Mouse (Mus musculus): ENCODE data around the gene Wdr17.
"Not testable (repeated sequence)": the region's sequence is repeated elsewhere in the genome, so short reads cannot be mapped to it uniquely, and the experiment has no call there.

Gene Wdr17

GRCm38 (mm10) chr8:54791858-54792698 is 94.9 kb downstream of the Wdr17 start:
- no peak for DNase-seq

- peak; percentile 87 for DNase-seq
These were observed 106.6 kb downstream of the Wdr17 start for GRCm38 (mm10) chr8:54780134-54780942.

- peak; percentile 66 for DNase-seq
These were observed 107.5 kb downstream of the Wdr17 start for GRCm38 (mm10) chr8:54779317-54780133.

- DNase-seq = no peak
These were observed 110.0 kb downstream of the Wdr17 start for GRCm38 (mm10) chr8:54777012-54777411.

- DNase-seq = peak; percentile 6
These were observed 110.7 kb downstream of the Wdr17 start for GRCm38 (mm10) chr8:54776241-54776640.

- DNase-seq = no peak
These were observed 129.3 kb downstream of the Wdr17 start for GRCm38 (mm10) chr8:54757646-54758045.

GRCm38 (mm10) chr8:54736660-54737312 is 150.2 kb downstream of the Wdr17 start:
- DNase-seq = no peak

GRCm38 (mm10) chr8:54724668-54725035 is 162.3 kb downstream of the Wdr17 start:
- no peak for DNase-seq

- DNase-seq = peak; percentile 88
These were observed 162.9 kb downstream of the Wdr17 start for GRCm38 (mm10) chr8:54723976-54724667.

GRCm38 (mm10) chr8:54718515-54718914 is 168.5 kb downstream of the Wdr17 start:
- no peak for DNase-seq

GRCm38 (mm10) chr8:54705743-54706142 is 181.2 kb downstream of the Wdr17 start:
- DNase-seq = peak; percentile 3

GRCm38 (mm10) chr8:54671806-54672205 is 215.2 kb downstream of the Wdr17 start:
- no peak for DNase-seq

- DNase-seq = no peak
These were observed 219.2 kb downstream of the Wdr17 start for GRCm38 (mm10) chr8:54667756-54668155.

- peak; percentile 63 for DNase-seq
These were observed 226.3 kb downstream of the Wdr17 start for GRCm38 (mm10) chr8:54660675-54661074.

- no peak for DNase-seq
These were observed 227.3 kb downstream of the Wdr17 start for GRCm38 (mm10) chr8:54659703-54660102.

- DNase-seq = peak; percentile 3
These were observed 248.3 kb downstream of the Wdr17 start for GRCm38 (mm10) chr8:54638634-54639033.

- DNase-seq = not testable (repeated sequence)
These were observed 270.3 kb downstream of the Wdr17 start for GRCm38 (mm10) chr8:54616710-54617109.

- DNase-seq = peak; percentile 17
These were observed 276.7 kb downstream of the Wdr17 start for GRCm38 (mm10) chr8:54610238-54610637.

GRCm38 (mm10) chr8:54609336-54609735 is 277.6 kb downstream of the Wdr17 start:
- no peak for DNase-seq

GRCm38 (mm10) chr8:54603440-54603839 is 283.5 kb downstream of the Wdr17 start:
- DNase-seq = no peak

- DNase-seq = peak; percentile 9
These were observed 286.2 kb downstream of the Wdr17 start, which contains the start of gene Spata4 for GRCm38 (mm10) chr8:54600671-54601251. Spata4 (plus strand) TSS chr8:54600781.

All from kidney, postnatal 14 days (tissue).